Mouse (Mus musculus) neural tube, embryonic 13.5 days (tissue): Measurements from ENCODE around the gene Mfsd8. TPM values are rescaled to one million over a fixed set of nuclear protein-coding genes. Genes with fewer than 3 reads are reported as not detected.
"Not testable (repeated sequence)": the region's sequence is repeated elsewhere in the genome, so short reads cannot be mapped to it uniquely, and the experiment has no call there.

Experiments used
- ATAC-seq: fragments of 200-750 bp; cut with Nextera tagmentation; 2 replicates; pipeline ENCODE4 v1.8.0; 2017; ENCODE audit warnings: low read depth, mild to moderate bottlenecking, moderate TSS enrichment, moderate library complexity
- H3K27ac ChIP-seq: fragments of 300-500 bp; sonication (generic); replicated peaks from 2 replicates; pipeline ENCODE4 v1.5.1; 2015; ENCODE audit warnings: moderate library complexity, mild to moderate bottlenecking, inconsistent platforms
- H3K27me3 ChIP-seq: fragments of 300-500 bp; sonication (generic); 2 replicates; pipeline ENCODE4 v1.6.1; 2015; ENCODE audit warnings: mild to moderate bottlenecking, inconsistent platforms
- H3K36me3 ChIP-seq: fragments of 300-500 bp; sonication (generic); 2 replicates; pipeline ENCODE4 v1.6.1; 2015; ENCODE audit warnings: mild to moderate bottlenecking, inconsistent platforms
- H3K4me1 ChIP-seq: fragments of 300-500 bp; sonication (generic); replicated peaks from 2 replicates; pipeline ENCODE4 v1.6.1; 2015; ENCODE audit warnings: inconsistent platforms
- H3K4me2 ChIP-seq: fragments of 300-500 bp; sonication (generic); 2 replicates; pipeline ENCODE4 v1.6.1; 2015; ENCODE audit warnings: inconsistent platforms, mild to moderate bottlenecking, moderate library complexity
- H3K4me3 ChIP-seq: fragments of 300-500 bp; sonication (generic); 2 replicates; pipeline ENCODE4 v1.5.1; 2015; ENCODE audit warnings: mild to moderate bottlenecking, inconsistent platforms
- H3K9ac ChIP-seq: fragments of 300-500 bp; sonication (generic); 2 replicates; pipeline ENCODE4 v1.6.1; 2015; ENCODE audit warnings: moderate library complexity, mild to moderate bottlenecking, inconsistent platforms
- H3K9me3 ChIP-seq: fragments of 300-500 bp; sonication (generic); 2 replicates; pipeline ENCODE4 v1.6.1; 2016; ENCODE audit warnings: inconsistent platforms
- WGBS: fragments of 180-500 bp; shearing (Covaris S2); methylation state at CpG from one replicate; pipeline ENCODE4 v1.1.7; 2015; 5-methylcytosine and 5-hydroxymethylcytosine counted together
- polyA plus RNA-seq: library from polyadenylated mRNA; unstranded; fragments of >200 nt; fragmentation: Nextera tagmentation; extraction: Ambion mirVana; gene quantifications from 2 replicates; pipeline ENCODE4 v1.2.1, GENCODE M21; 2015

The Mfsd8 gene
- polyA plus RNA-seq: 11.6 and 11.7 TPM in 2 replicates

- H3K9me3 ChIP-seq, H3K36me3 ChIP-seq, H3K4me1 ChIP-seq: not testable (repeated sequence)
Observed at GRCm38 (mm10) chr3:40846473-40846956, at the start of gene Mfsd8. Gene Mfsd8, minus strand, starts transcription at chr3:40846886.

GRCm38 (mm10) chr3:40894336-40894735 lies 47.6 kb upstream of the Mfsd8 start:
- peak overlapping the region; percentile 74 for H3K27ac ChIP-seq
- H3K4me1 ChIP-seq: peaks cover 14% of the 10 kb centered on the region
- peak overlapping the region; percentile 71 for H3K4me2 ChIP-seq
- 2% methylated on average over 19 of the region's 24 CpGs for WGBS
- H3K36me3 ChIP-seq, H3K9me3 ChIP-seq, H3K27me3 ChIP-seq: not testable (repeated sequence)
- peak; percentile 83 for ATAC-seq
- peak overlapping the region; percentile 60 for H3K4me3 ChIP-seq
- peak overlapping the region; percentile 78 for H3K9ac ChIP-seq

More at GRCm38 (mm10) chr3:40846473-40846956, at the start of gene Mfsd8:
- Histone ChIP-seq H3K9ac (peak within 1 kb of the TSS; percentile 75), H3K4me2 (peak within 1 kb of the TSS; percentile 64), H3K4me3 (peak within 1 kb of the TSS; percentile 53), H3K27ac (peak within 1 kb of the TSS; percentile 82)
- ATAC-seq: peak; percentile 99
- WGBS: under 1% methylated on average over 39 of the region's 39 CpGs
- H3K27me3 ChIP-seq: not testable (repeated sequence)

GRCm38 (mm10) chr3:40893816-40894258 lies 47.2 kb upstream of the Mfsd8 start:
- Histone ChIP-seq H3K4me2 (peak overlapping the region; percentile 60), H3K4me1 (peaks cover 14% of the 10 kb centered on the region), H3K4me3 (peak overlapping the region; percentile 60), H3K9ac (peak overlapping the region; percentile 70), H3K27ac (peak overlapping the region; percentile 71)
- not testable (repeated sequence) for H3K36me3 ChIP-seq, H3K9me3 ChIP-seq, H3K27me3 ChIP-seq
- peak; percentile 100 for ATAC-seq
- WGBS: under 1% methylated on average over 38 of the region's 38 CpGs

GRCm38 (mm10) chr3:40853123-40853738 lies 6.5 kb upstream of the Mfsd8 start:
- H3K4me3 ChIP-seq, H3K9ac ChIP-seq, H3K9me3 ChIP-seq, H3K27ac ChIP-seq, H3K4me2 ChIP-seq, H3K27me3 ChIP-seq, ATAC-seq, H3K36me3 ChIP-seq, H3K4me1 ChIP-seq: not testable (repeated sequence)
- 94% methylated on average over 3 of the region's 3 CpGs for WGBS

GRCm38 (mm10) chr3:40847936-40848335 lies 1.2 kb upstream of the Mfsd8 start:
- H3K9me3 ChIP-seq, H3K27me3 ChIP-seq, H3K36me3 ChIP-seq, ATAC-seq, H3K27ac ChIP-seq, H3K9ac ChIP-seq, H3K4me1 ChIP-seq: not testable (repeated sequence)
- H3K4me3 ChIP-seq: peak overlapping the region; percentile 53; the same call in 1 of the 2 replicates
- WGBS: 95% methylated on average over 2 of the region's 2 CpGs
- H3K4me2 ChIP-seq: peak overlapping the region; percentile 64

GRCm38 (mm10) chr3:40847018-40847417 lies 332 bp upstream of the Mfsd8 start:
- not testable (repeated sequence) for H3K4me1 ChIP-seq, ATAC-seq, H3K36me3 ChIP-seq, H3K9me3 ChIP-seq, H3K27me3 ChIP-seq
- Histone ChIP-seq H3K27ac (peak overlapping the region; percentile 76), H3K4me3 (peak overlapping the region; percentile 53), H3K4me2 (peak overlapping the region; percentile 64), H3K9ac (peak overlapping the region; percentile 73)
- under 1% methylated on average over 16 of the region's 21 CpGs for WGBS

- Histone ChIP-seq H3K4me2 (peak within 1 kb of the TSS; percentile 64), H3K4me3 (peak within 1 kb of the TSS; percentile 53), H3K27ac (peak within 1 kb of the TSS; percentile 82), H3K9ac (peak within 1 kb of the TSS; percentile 75)
- H3K27me3 ChIP-seq, H3K4me1 ChIP-seq, H3K9me3 ChIP-seq, ATAC-seq, H3K36me3 ChIP-seq: not testable (repeated sequence)
- WGBS: 7% methylated on average over 3 of the region's 4 CpGs
Observed at GRCm38 (mm10) chr3:40846957-40847017, 101 bp upstream of the Mfsd8 start, which contains the start of gene Abhd18. Gene Abhd18, plus strand, starts transcription at chr3:40846970.

GRCm38 (mm10) chr3:40845521-40845920 lies 1.2 kb downstream of the Mfsd8 start:
- H3K27me3 ChIP-seq, H3K36me3 ChIP-seq, H3K9me3 ChIP-seq, H3K4me1 ChIP-seq, ATAC-seq: not testable (repeated sequence)
- H3K4me3 ChIP-seq: peak overlapping the region; percentile 53
- H3K9ac ChIP-seq: peak overlapping the region; percentile 75; the same call in 1 of the 2 replicates
- 81% methylated on average over 5 of the region's 6 CpGs for WGBS
- H3K27ac ChIP-seq: peak overlapping the region; percentile 82; the same call in 1 of the 2 replicates
- peak overlapping the region; percentile 60 for H3K4me2 ChIP-seq

GRCm38 (mm10) chr3:40813275-40813674 lies 33.4 kb downstream of the Mfsd8 start:
- Histone ChIP-seq H3K4me2 (no peak overlapping the region), H3K36me3 (peaks cover 54% of the 10 kb centered on the region), H3K27ac (no peak overlapping the region), H3K4me3 (no peak overlapping the region), H3K4me1 (no peaks in the 10 kb centered on the region), H3K9me3 (no peaks in the 10 kb centered on the region), H3K9ac (no peak overlapping the region), H3K27me3 (no peaks in the 10 kb centered on the region)
- 93% methylated on average over 2 of the region's 2 CpGs for WGBS
- no peak for ATAC-seq

GRCm38 (mm10) chr3:40809894-40810293 lies 36.8 kb downstream of the Mfsd8 start:
- Histone ChIP-seq H3K36me3 (peaks cover 52% of the 10 kb centered on the region), H3K27ac (no peak overlapping the region), H3K9me3 (no peaks in the 10 kb centered on the region), H3K4me2 (no peak overlapping the region), H3K4me3 (no peak overlapping the region), H3K9ac (no peak overlapping the region), H3K27me3 (no peaks in the 10 kb centered on the region), H3K4me1 (no peaks in the 10 kb centered on the region)
- ATAC-seq: 0 out of 2 replicates have a peak, but pooled peaks have one; percentile 47
- 60% methylated on average over 2 of the region's 2 CpGs for WGBS

GRCm38 (mm10) chr3:40808686-40809085 lies 38.0 kb downstream of the Mfsd8 start:
- H3K4me2 ChIP-seq: no peak overlapping the region
- ATAC-seq: no peak
- H3K27me3 ChIP-seq: no peaks in the 10 kb centered on the region
- no peaks in the 10 kb centered on the region for H3K4me1 ChIP-seq
- H3K36me3 ChIP-seq: peaks cover 45% of the 10 kb centered on the region
- no peak overlapping the region for H3K4me3 ChIP-seq
- H3K27ac ChIP-seq: no peak overlapping the region
- no peak overlapping the region for H3K9ac ChIP-seq
- no peaks in the 10 kb centered on the region for H3K9me3 ChIP-seq
- WGBS: 93% methylated on average over 10 of the region's 10 CpGs

- no peak for ATAC-seq
- H3K27ac ChIP-seq: no peak overlapping the region
- no peak overlapping the region for H3K4me3 ChIP-seq
- 71% methylated on average over 2 of the region's 2 CpGs for WGBS
- H3K36me3 ChIP-seq: peaks cover 33% of the 10 kb centered on the region
- no peak overlapping the region for H3K9ac ChIP-seq
- no peak overlapping the region for H3K4me2 ChIP-seq
- H3K9me3 ChIP-seq: no peaks in the 10 kb centered on the region
- no peaks in the 10 kb centered on the region for H3K27me3 ChIP-seq
- no peaks in the 10 kb centered on the region for H3K4me1 ChIP-seq
Observed at GRCm38 (mm10) chr3:40806871-40807270, 39.8 kb downstream of the Mfsd8 start.

- H3K27me3 ChIP-seq: no peaks in the 10 kb centered on the region
- H3K4me3 ChIP-seq: peak overlapping the region; percentile 89
- peaks cover 9% of the 10 kb centered on the region for H3K36me3 ChIP-seq
- peak; percentile 89 for ATAC-seq
- H3K9me3 ChIP-seq: no peaks in the 10 kb centered on the region
- H3K4me1 ChIP-seq: peaks cover 16% of the 10 kb centered on the region
- peak overlapping the region; percentile 38 for H3K27ac ChIP-seq
- H3K4me2 ChIP-seq: peak overlapping the region; percentile 98
- H3K9ac ChIP-seq: peak overlapping the region; percentile 75
- 1% methylated on average over 34 of the region's 37 CpGs for WGBS
Observed at GRCm38 (mm10) chr3:40800373-40800823, 46.3 kb downstream of the Mfsd8 start.
